Mouse (Mus musculus): ENCODE results near the gene Shoc2. TPM values are rescaled to one million over a fixed set of nuclear protein-coding genes. Genes with fewer than 3 reads are reported as not detected.

Shoc2 gene
- polyA plus RNA-seq, 1 experiment from 2014 or later = 54.0 TPM

DNA sequence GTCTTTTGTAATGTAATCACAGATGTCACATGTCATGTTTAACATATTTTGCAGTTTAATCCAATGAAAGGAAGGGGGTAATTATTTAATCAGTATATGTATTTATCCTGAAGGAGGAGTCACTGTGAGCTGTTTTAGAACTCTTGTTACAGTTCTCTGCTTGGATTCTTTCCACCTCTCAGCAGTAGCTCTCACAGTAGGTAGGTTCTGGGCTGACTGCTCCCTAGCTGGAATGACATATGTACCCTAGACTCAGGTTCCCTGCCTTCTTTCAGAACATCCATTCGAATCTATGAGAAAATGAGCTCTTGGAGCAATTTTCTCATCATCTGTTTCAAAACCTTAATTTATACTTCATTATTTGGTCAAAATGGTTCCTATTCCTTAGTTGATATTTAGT is 50.2 kb downstream of the Shoc2 start:
- 88% methylated on average over 1 of the region's 1 CpGs for WGBS
- DNase-seq (ENCODE audit: low spot score) = no peak
- no peak overlapping the region for H3K4me3 ChIP-seq
- no peak overlapping the region for H3K27ac ChIP-seq
- no peaks in the 10 kb centered on the region for H3K27me3 ChIP-seq (ENCODE audit: low read depth, poor library complexity, severe bottlenecking)
- peaks cover 5% of the 10 kb centered on the region for H3K36me3 ChIP-seq
- no peaks in the 10 kb centered on the region for H3K9me3 ChIP-seq (replicated peaks)
- H3K4me1 ChIP-seq = peaks cover 7% of the 10 kb centered on the region; the same call in 1 of the 2 replicates

DNA sequence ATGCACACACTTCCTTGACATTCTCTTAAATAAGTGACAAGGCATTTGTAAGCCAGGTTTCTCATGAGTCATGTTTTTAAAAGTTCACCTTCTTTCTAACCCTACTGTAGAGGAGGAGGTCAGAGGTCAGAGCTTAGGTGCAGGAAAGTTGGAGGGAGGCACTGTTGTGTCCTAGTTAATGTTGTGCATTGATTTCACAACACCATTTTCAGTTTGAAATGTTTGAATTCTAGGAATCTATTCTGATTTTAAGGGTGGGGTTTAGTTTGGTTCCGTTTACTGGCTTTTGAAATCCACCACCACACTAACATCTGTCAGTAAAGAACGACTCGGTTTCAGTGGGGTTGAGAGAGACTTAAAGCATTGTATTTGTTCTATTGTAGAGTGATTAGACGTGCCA is 66.9 kb downstream of the Shoc2 start:
- DNase-seq (ENCODE audit: low spot score) = no peak
- no peaks in the 10 kb centered on the region for H3K4me1 ChIP-seq
- no peak overlapping the region for H3K27ac ChIP-seq
- H3K9me3 ChIP-seq (replicated peaks) = no peaks in the 10 kb centered on the region
- 92% methylated on average over 4 of the region's 4 CpGs for WGBS
- H3K27me3 ChIP-seq (ENCODE audit: low read depth, poor library complexity, severe bottlenecking) = no peaks in the 10 kb centered on the region
- H3K4me3 ChIP-seq = no peak overlapping the region
- peaks cover 17% of the 10 kb centered on the region for H3K36me3 ChIP-seq

DNA sequence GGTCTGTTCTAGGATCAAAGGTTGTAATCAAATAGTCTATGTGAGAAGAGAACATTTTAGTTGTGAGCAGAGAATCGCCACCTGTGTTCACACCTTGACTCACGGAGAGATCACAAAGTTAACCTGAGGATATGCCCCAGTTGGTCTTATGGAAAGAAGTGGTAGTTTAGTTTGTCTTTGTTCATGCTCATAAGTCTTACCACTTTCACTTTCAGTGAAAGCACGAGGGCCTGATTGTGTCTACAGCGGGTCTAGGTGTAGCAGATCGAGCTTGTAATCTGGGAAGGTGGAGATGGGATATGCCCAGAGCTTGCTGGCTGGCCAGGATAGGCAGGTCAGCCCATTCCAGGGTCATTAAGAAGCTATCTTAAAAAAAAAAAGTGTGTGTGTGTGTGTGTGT is 70.9 kb downstream of the Shoc2 start:
- no peak overlapping the region for H3K4me3 ChIP-seq
- DNase-seq (ENCODE audit: low spot score) = no peak
- no peaks in the 10 kb centered on the region for H3K9me3 ChIP-seq (replicated peaks)
- no peak overlapping the region for H3K27ac ChIP-seq
- no peaks in the 10 kb centered on the region for H3K27me3 ChIP-seq (ENCODE audit: low read depth, poor library complexity, severe bottlenecking)
- no peaks in the 10 kb centered on the region for H3K4me1 ChIP-seq
- WGBS = 94% methylated on average over 5 of the region's 5 CpGs
- H3K36me3 ChIP-seq = 0 out of 2 replicates have a peak, but pooled peaks cover 5% of the 10 kb centered on the region

- Histone ChIP-seq H3K4me1 (no peaks in the 10 kb centered on the region), H3K9me3 (replicated peaks) (no peaks in the 10 kb centered on the region), H3K4me3 (no peak overlapping the region), H3K27me3 (ENCODE audit: low read depth, poor library complexity, severe bottlenecking) (no peaks in the 10 kb centered on the region), H3K27ac (no peak overlapping the region), H3K36me3 (0 out of 2 replicates have a peak, but pooled peaks cover 5% of the 10 kb centered on the region)
- 97% methylated on average over 5 of the region's 5 CpGs for WGBS
- DNase-seq (ENCODE audit: low spot score) = no peak
Observed at GRCm38 (mm10) chr19:54015503-54015902, 71.4 kb downstream of the Shoc2 start.

- no peak overlapping the region for H3K4me3 ChIP-seq
- H3K9me3 ChIP-seq (replicated peaks) = no peaks in the 10 kb centered on the region
- DNase-seq (ENCODE audit: low spot score) = no peak
- peaks cover 48% of the 10 kb centered on the region for H3K36me3 ChIP-seq
- H3K27me3 ChIP-seq (ENCODE audit: low read depth, poor library complexity, severe bottlenecking) = no peaks in the 10 kb centered on the region
- H3K4me1 ChIP-seq = no peaks in the 10 kb centered on the region
- no peak overlapping the region for H3K27ac ChIP-seq
- 91% methylated on average over 6 of the region's 6 CpGs for WGBS
Observed at GRCm38 (mm10) chr19:54035100-54035499, 91.0 kb downstream of the Shoc2 start.

DNA sequence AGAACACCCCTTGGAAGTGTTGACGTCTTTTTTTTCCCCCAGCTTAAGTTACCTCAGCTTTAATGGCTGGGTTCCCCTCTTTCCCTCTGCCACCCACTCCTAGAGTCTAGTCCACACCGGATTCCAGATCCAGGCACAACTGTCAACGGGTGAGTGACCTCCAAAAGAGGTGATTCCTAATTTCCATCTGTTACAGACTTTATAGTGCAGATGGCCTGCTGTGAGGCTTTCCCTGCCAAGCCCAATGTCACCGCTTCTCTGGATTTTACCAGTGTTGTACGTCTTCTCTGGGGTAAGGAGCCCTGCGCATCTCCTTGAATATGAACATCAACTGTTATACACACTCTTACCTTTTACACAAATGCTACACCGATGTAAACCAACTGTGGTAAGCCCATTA is 95.3 kb downstream of the Shoc2 start:
- DNase-seq (ENCODE audit: low spot score) = no peak
- Histone ChIP-seq H3K9me3 (replicated peaks) (no peaks in the 10 kb centered on the region), H3K27me3 (ENCODE audit: low read depth, poor library complexity, severe bottlenecking) (peaks cover 13% of the 10 kb centered on the region), H3K4me3 (no peak overlapping the region), H3K36me3 (peaks cover 17% of the 10 kb centered on the region), H3K27ac (no peak overlapping the region), H3K4me1 (peaks cover 8% of the 10 kb centered on the region)
- WGBS = 84% methylated on average over 7 of the region's 7 CpGs

- H3K4me3 ChIP-seq = no peak overlapping the region
- WGBS = 66% methylated on average over 4 of the region's 4 CpGs
- DNase-seq (ENCODE audit: low spot score) = no peak
- no peaks in the 10 kb centered on the region for H3K9me3 ChIP-seq (replicated peaks)
- no peak overlapping the region for H3K27ac ChIP-seq
- H3K27me3 ChIP-seq (ENCODE audit: low read depth, poor library complexity, severe bottlenecking) = peaks cover 24% of the 10 kb centered on the region
- H3K36me3 ChIP-seq = peaks cover 9% of the 10 kb centered on the region
- H3K4me1 ChIP-seq = peaks cover 19% of the 10 kb centered on the region
Observed at GRCm38 (mm10) chr19:54040356-54041028, 96.4 kb downstream of the Shoc2 start.

GRCm38 (mm10) chr19:54041029-54041367 is 96.9 kb downstream of the Shoc2 start:
- WGBS = 19% methylated on average over 5 of the region's 5 CpGs
- peaks cover 24% of the 10 kb centered on the region for H3K4me1 ChIP-seq
- H3K4me3 ChIP-seq = no peak overlapping the region

DNA sequence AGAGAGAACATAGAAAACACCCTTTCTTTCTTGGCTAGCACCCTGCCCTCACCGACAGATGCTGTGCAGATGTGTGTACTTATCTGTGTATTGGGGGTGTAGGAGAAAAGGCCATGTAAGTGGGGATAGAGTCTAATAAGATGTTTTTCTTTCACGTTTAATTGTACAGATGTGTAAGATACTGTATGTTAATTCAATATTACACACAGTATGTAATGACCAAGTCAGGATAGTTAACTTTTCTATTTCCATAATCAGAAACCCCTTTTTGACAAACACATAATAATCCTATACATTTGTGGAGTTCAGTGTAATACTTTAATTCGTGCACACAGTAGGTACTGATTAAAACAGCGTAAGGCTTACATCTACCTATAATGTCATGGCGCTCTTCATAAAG is 99.7 kb downstream of the Shoc2 start, which contains the start of gene Adra2a:
Gene Adra2a (plus strand): TSS at position 301 of the 400 bp plus-strand sequence.
- WGBS = 77% methylated on average over 5 of the region's 5 CpGs
- Histone ChIP-seq H3K27ac (peak within 1 kb of the TSS; percentile 58; the same call in 1 of the 2 replicates), H3K27me3 (ENCODE audit: low read depth, poor library complexity, severe bottlenecking) (peaks cover 57% of the 10 kb centered on the region)

More at GRCm38 (mm10) chr19:54041029-54041367, 96.9 kb downstream of the Shoc2 start:
- no peaks in the 10 kb centered on the region for H3K9me3 ChIP-seq (replicated peaks)
- H3K27ac ChIP-seq = no peak overlapping the region
- no peak for DNase-seq (ENCODE audit: low spot score)
- H3K27me3 ChIP-seq (ENCODE audit: low read depth, poor library complexity, severe bottlenecking) = peaks cover 29% of the 10 kb centered on the region
- peaks cover 5% of the 10 kb centered on the region for H3K36me3 ChIP-seq

DNA sequence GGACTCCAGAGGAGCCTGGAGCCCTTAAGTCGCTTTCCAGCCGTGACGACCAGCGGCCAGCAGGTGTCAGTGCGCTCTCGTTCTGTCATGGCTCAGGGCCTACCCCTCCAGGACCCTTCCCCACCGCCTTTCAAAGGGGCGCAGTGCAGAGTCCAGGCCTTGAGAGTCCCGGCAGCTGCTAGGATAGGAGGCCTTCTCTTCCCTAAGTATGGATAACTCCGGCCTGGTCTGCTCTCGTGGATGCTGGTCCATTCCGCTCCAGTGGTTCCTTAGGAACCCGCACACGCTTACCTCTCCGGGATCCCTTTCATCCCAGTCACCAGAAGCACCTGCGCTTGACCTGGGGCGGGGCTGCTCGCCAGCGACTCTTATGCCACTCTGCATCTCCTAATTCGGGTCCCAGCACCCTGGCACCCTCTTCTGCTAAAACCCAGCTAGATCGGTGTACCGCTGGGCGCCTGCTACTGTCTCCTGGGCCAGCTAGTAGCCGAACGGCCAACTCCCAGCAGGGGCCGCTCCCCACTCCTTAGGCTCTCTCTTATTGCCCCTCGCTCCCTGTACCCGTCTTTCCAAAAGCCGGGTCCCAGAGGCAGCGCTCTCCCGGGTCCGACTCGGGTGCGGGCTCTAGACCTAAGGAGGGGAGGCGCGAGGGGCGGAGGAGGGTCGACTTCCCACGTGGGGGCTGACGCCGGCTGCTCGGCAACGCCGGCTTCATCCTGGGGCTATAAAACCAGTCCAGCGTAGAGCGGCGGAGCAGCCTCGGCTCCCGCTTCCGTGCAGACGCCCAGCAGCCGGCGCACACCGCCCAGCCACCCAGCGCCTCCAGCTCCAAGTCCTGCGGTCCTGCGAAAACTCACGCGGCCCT is 100.6 kb downstream of the Shoc2 start:
- peaks cover 45% of the 10 kb centered on the region for H3K4me1 ChIP-seq
- no peaks in the 10 kb centered on the region for H3K36me3 ChIP-seq
- no peaks in the 10 kb centered on the region for H3K9me3 ChIP-seq (replicated peaks)
- peaks cover 66% of the 10 kb centered on the region for H3K27me3 ChIP-seq (ENCODE audit: low read depth, poor library complexity, severe bottlenecking)
- peak overlapping the region; percentile 63 for H3K4me3 ChIP-seq
- H3K27ac ChIP-seq = peak overlapping the region; percentile 58
- WGBS = under 1% methylated on average over 59 of the region's 59 CpGs
- DNase-seq (ENCODE audit: low spot score) = peak; percentile 85

More for the DNA sequence above, 99.7 kb downstream of the Shoc2 start, which contains the start of gene Adra2a:
- no peaks in the 10 kb centered on the region for H3K9me3 ChIP-seq (replicated peaks)
- no peak for DNase-seq (ENCODE audit: low spot score)
- H3K4me3 ChIP-seq = peak within 1 kb of the TSS; percentile 63
- H3K4me1 ChIP-seq = peaks cover 45% of the 10 kb centered on the region
- no peaks in the 10 kb centered on the region for H3K36me3 ChIP-seq

- WGBS = 1% methylated on average over 29 of the region's 29 CpGs
Observed at GRCm38 (mm10) chr19:54045412-54045811, 101.3 kb downstream of the Shoc2 start.

GRCm38 (mm10) chr19:54045931-54046683 is 102.0 kb downstream of the Shoc2 start:
- Histone ChIP-seq H3K4me3 (peak overlapping the region; percentile 63), H3K27ac (no peak overlapping the region), H3K36me3 (no peaks in the 10 kb centered on the region), H3K4me1 (peaks cover 38% of the 10 kb centered on the region), H3K27me3 (ENCODE audit: low read depth, poor library complexity, severe bottlenecking) (peaks cover 78% of the 10 kb centered on the region), H3K9me3 (replicated peaks) (no peaks in the 10 kb centered on the region)
- DNase-seq (ENCODE audit: low spot score) = peak; percentile 56
- 3% methylated on average over 55 of the region's 55 CpGs for WGBS

More at GRCm38 (mm10) chr19:54045412-54045811, 101.3 kb downstream of the Shoc2 start:
- H3K4me3 ChIP-seq = peak overlapping the region; percentile 63
- no peak for DNase-seq (ENCODE audit: low spot score)
- H3K27ac ChIP-seq = peak overlapping the region; percentile 58
- H3K27me3 ChIP-seq (ENCODE audit: low read depth, poor library complexity, severe bottlenecking) = peaks cover 73% of the 10 kb centered on the region
- H3K9me3 ChIP-seq (replicated peaks) = no peaks in the 10 kb centered on the region
- H3K4me1 ChIP-seq = peaks cover 45% of the 10 kb centered on the region
- no peaks in the 10 kb centered on the region for H3K36me3 ChIP-seq

Data from limb, embryonic 10.5 days (tissue).